Mouse (Mus musculus) MEL (cell line): Measurements from ENCODE around the gene Trpm4.

Experiments used
- CTCF ChIP-seq, 3 experiments: IDR thresholded peaks in 2 of 3; conservative IDR thresholded peaks in 1 of 3; 2 replicates each; pipeline ENCODE4 v1.5.1; 2011 to 2012; ENCODE audit warnings: low read length in 3 of 3, low read depth in 2 of 3, mild to moderate bottlenecking in 2 of 3, improper control_type of control experiment in 1 of 3, inconsistent platforms in 1 of 3, mixed read lengths in 1 of 3, moderate library complexity in 1 of 3; ENCODE audit not compliant: control insufficient read depth in 1 of 3, insufficient read depth in 1 of 3, poor library complexity in 1 of 3, severe bottlenecking in 1 of 3
- E2F4 ChIP-seq: IDR thresholded peaks from 2 replicates; pipeline ENCODE4 v1.6.1; 2011; ENCODE audit warnings: low read depth, low read length, improper control_type of control experiment, borderline replicate concordance
- EP300 ChIP-seq, 2 experiments: IDR thresholded peaks; 2 replicates each; pipeline ENCODE4 v1.6.1; 2011; ENCODE audit warnings: improper control_type of control experiment in 2 of 2, low read length in 2 of 2, low read depth in 1 of 2, mild to moderate bottlenecking in 1 of 2
- MAX ChIP-seq: IDR thresholded peaks from 2 replicates; pipeline ENCODE4 v1.6.1; 2011; ENCODE audit warnings: low read length, improper control_type of control experiment
- MEF2A ChIP-seq: IDR thresholded peaks from 2 replicates; pipeline ENCODE4 v1.6.1; 2014; ENCODE audit warnings: low read depth, mild to moderate bottlenecking, inconsistent platforms, low read length, improper control_type of control experiment; ENCODE audit not compliant: poor library complexity, insufficient replicate concordance, severe bottlenecking; ENCODE audit errors: extremely low read depth
- NELFE ChIP-seq: IDR thresholded peaks from 2 replicates; pipeline ENCODE4 v1.6.1; 2011; ENCODE audit warnings: low read depth, low read length, improper control_type of control experiment
- POLR2A ChIP-seq, 2 experiments: IDR thresholded peaks; 2 replicates each; pipeline ENCODE4 v1.6.1; 2011 to 2012; ENCODE audit warnings: low read length in 2 of 2, mild to moderate bottlenecking in 2 of 2, control low read depth in 1 of 2, improper control_type of control experiment in 1 of 2, low read depth in 1 of 2, moderate library complexity in 1 of 2; ENCODE audit not compliant: control insufficient read depth in 1 of 2, insufficient read depth in 1 of 2, poor library complexity in 1 of 2
- RAD21 ChIP-seq: IDR thresholded peaks from 2 replicates; pipeline ENCODE4 v1.6.1; 2011; ENCODE audit warnings: mild to moderate bottlenecking, low read depth, low read length, improper control_type of control experiment
- TBP ChIP-seq: IDR thresholded peaks from 2 replicates; pipeline ENCODE4 v1.8.0; 2011; ENCODE audit warnings: low read depth, low read length, improper control_type of control experiment
- ZC3H11A ChIP-seq: IDR thresholded peaks from 2 replicates; pipeline ENCODE4 v1.6.1; 2012; ENCODE audit warnings: low read depth, mild to moderate bottlenecking, inconsistent platforms, low read length, improper control_type of control experiment

DNA sequence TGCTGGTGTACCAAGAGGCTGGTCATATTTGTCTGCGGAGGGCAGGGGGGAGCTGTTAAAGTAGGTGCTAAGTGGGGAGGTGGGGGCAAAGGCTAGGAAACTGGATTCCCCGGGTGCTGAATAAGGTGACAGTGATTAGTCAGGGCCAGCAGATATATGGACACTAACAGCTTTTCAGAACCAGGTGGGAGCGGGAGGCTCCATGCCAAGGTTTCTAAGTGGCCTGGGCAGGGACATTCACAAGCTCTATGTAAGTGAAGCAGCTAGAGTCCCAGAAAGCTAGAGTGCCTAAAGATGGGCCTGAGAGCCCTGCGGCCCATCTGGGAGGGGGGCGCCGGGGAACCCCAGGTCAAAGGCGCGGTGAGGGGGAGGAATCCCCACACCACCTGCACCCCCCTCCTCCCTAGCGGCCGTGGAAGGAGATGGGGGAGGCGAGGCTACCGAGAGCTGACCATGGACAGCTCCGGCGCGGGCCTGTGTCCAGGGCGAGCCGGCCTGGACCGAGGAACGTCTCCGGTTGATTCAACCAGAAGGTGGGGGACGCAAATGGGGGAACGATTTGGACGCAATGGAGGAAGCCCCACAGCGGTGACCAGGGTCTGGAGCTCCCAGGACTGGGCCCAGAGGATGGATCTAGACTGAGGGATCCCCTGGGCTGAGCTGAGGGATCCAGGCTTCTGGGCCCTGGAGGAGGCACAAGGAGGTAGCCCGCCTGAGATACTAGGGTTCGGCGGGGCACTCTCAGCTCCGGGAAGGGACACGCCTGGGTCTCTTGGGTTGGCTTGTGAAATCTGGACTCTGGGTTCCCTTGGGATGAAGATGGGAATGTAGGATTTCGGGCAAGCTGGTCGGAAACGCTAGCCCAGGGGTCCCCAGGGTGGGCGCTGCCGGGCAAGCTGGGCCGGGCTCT lies 32.4 kb upstream of the Trpm4 start:
- TF ChIP-seq POLR2A (IDR thresholded peaks at IDR 0.05; ENCODE audit: control insufficient read depth in 1 of 2, insufficient read depth in 1 of 2, low read depth in 1 of 2, low read length in 2 of 2, poor library complexity in 1 of 2) = no peak
- no peak for TF ChIP-seq CTCF (IDR thresholded peaks at IDR 0.05 in 2 of 3, conservative IDR thresholded peaks at IDR 0.05 in 1 of 3; ENCODE audit: control insufficient read depth in 1 of 3, insufficient read depth in 1 of 3, low read depth in 2 of 3, low read length in 3 of 3, poor library complexity in 1 of 3, severe bottlenecking in 1 of 3)
- TF ChIP-seq TBP = no peak
- TF ChIP-seq MEF2A = no peak
- no peak for TF ChIP-seq E2F4
- no peak for TF ChIP-seq EP300 (IDR thresholded peaks at IDR 0.05; ENCODE audit: low read depth in 1 of 2, low read length in 2 of 2)
- no peak for TF ChIP-seq MAX
- no peak for TF ChIP-seq NELFE
- no peak for TF ChIP-seq RAD21
- no peak for TF ChIP-seq ZC3H11A
